Mouse (Mus musculus) midbrain, embryonic 14.5 days (tissue): ENCODE results near the gene Slc37a2. TPM values are rescaled to one million over a fixed set of nuclear protein-coding genes. Genes with fewer than 3 reads are reported as not detected.
"Not testable (repeated sequence)": the region's sequence is repeated elsewhere in the genome, so short reads cannot be mapped to it uniquely, and the experiment has no call there.

ENCODE experiments used
- ATAC-seq: fragments of 200-750 bp; cut with Nextera tagmentation; 2 replicates; pipeline ENCODE4 v1.8.0; 2017; ENCODE audit warnings: moderate number of reproducible peaks, moderate library complexity; ENCODE audit not compliant: low FRiP score, low TSS enrichment
- DNase-seq: peaks from one replicate; pipeline ENCODE4 v3.0.0-alpha.2; 2015
- H3K27ac ChIP-seq: fragments of 300-500 bp; sonication (generic); replicated peaks from 2 replicates; pipeline ENCODE4 v1.5.1; 2014; ENCODE audit warnings: mild to moderate bottlenecking, low read depth, low read length, moderate library complexity
- H3K27me3 ChIP-seq: fragments of 300-500 bp; sonication (generic); 2 replicates; pipeline ENCODE4 v1.6.1; 2014; ENCODE audit warnings: low read length, control low read depth, mixed read lengths; ENCODE audit not compliant: control insufficient read depth, insufficient read depth
- H3K36me3 ChIP-seq: fragments of 300-500 bp; sonication (generic); 2 replicates; pipeline ENCODE4 v1.6.1; 2014; ENCODE audit warnings: low read length, control low read depth; ENCODE audit not compliant: control insufficient read depth, insufficient read depth
- H3K4me1 ChIP-seq: fragments of 300-500 bp; sonication (generic); 2 replicates; pipeline ENCODE4 v1.6.1; 2014; ENCODE audit warnings: mild to moderate bottlenecking, antibody characterized with exemption, low read length, control low read depth; ENCODE audit not compliant: control insufficient read depth, insufficient read depth
- H3K4me2 ChIP-seq: fragments of 300-500 bp; sonication (generic); 2 replicates; pipeline ENCODE4 v1.6.1; 2014; ENCODE audit warnings: mild to moderate bottlenecking, low read length, moderate library complexity
- H3K4me3 ChIP-seq: fragments of 300-500 bp; sonication (generic); replicated peaks from 2 replicates; pipeline ENCODE4 v1.5.1; 2014; ENCODE audit warnings: low read depth, low read length
- H3K9ac ChIP-seq: fragments of 300-500 bp; sonication (generic); replicated peaks from 2 replicates; pipeline ENCODE4 v1.6.1; 2014; ENCODE audit warnings: mild to moderate bottlenecking, low read length, moderate library complexity
- H3K9me3 ChIP-seq: fragments of 300-500 bp; sonication (generic); 2 replicates; pipeline ENCODE4 v1.6.1; 2016; ENCODE audit warnings: low read length, control low read depth, mixed read lengths; ENCODE audit not compliant: control insufficient read depth
- WGBS: fragments of 180-500 bp; shearing (Covaris S2); extraction: QIAGEN DNeasy Blood & Tissue Kit; methylation state at CpG from one replicate; pipeline ENCODE4 v1.1.7; 2014; 5-methylcytosine and 5-hydroxymethylcytosine counted together
- polyA plus RNA-seq: library from polyadenylated mRNA; unstranded; fragments of >200 nt; fragmentation: Nextera tagmentation; extraction: Ambion mirVana; gene quantifications from 2 replicates; pipeline ENCODE4 v1.2.1, GENCODE M21; 2014

Slc37a2 gene
- 0.53 and 1.7 TPM in 2 replicates for polyA plus RNA-seq

GRCm38 (mm10) chr9:37255149-37255888 lies at the start of gene Slc37a2:
TSS of gene Slc37a2 (minus strand) at chr9:37255738.
- WGBS: 1% methylated on average over 38 of the region's 38 CpGs
- DNase-seq: peak; percentile 67
- H3K4me1 ChIP-seq: peaks cover 6% of the 10 kb centered on the region; the same call in 1 of the 2 replicates
- no peaks in the 10 kb centered on the region for H3K36me3 ChIP-seq
- H3K9me3 ChIP-seq: no peaks in the 10 kb centered on the region
- H3K27ac ChIP-seq: no peak within 1 kb of the TSS
- H3K27me3 ChIP-seq: peaks cover 10% of the 10 kb centered on the region; the same call in 1 of the 2 replicates
- peak within 1 kb of the TSS; percentile 78 for H3K4me2 ChIP-seq
- H3K4me3 ChIP-seq: peak within 1 kb of the TSS; percentile 40
- peak; percentile 62; the same call in 1 of the 2 replicates for ATAC-seq
- peak within 1 kb of the TSS; percentile 57 for H3K9ac ChIP-seq

- WGBS: 96% methylated on average over 1 of the region's 1 CpGs
These were observed 46.2 kb upstream of the Slc37a2 start for GRCm38 (mm10) chr9:37301720-37302119.

GRCm38 (mm10) chr9:37300501-37300900 lies 45.0 kb upstream of the Slc37a2 start:
- H3K27me3 ChIP-seq, H3K4me1 ChIP-seq, H3K4me2 ChIP-seq, H3K4me3 ChIP-seq, DNase-seq, ATAC-seq, H3K9me3 ChIP-seq, H3K36me3 ChIP-seq, H3K9ac ChIP-seq, H3K27ac ChIP-seq: not testable (repeated sequence)
- 63% methylated on average over 1 of the region's 1 CpGs for WGBS

More at GRCm38 (mm10) chr9:37301720-37302119, 46.2 kb upstream of the Slc37a2 start:
- no peaks in the 10 kb centered on the region for H3K27me3 ChIP-seq
- no peak overlapping the region for H3K4me3 ChIP-seq
- ATAC-seq (no peak), DNase-seq (no peak)
- H3K36me3 ChIP-seq: peaks cover 4% of the 10 kb centered on the region; the same call in 1 of the 2 replicates
- no peaks in the 10 kb centered on the region for H3K9me3 ChIP-seq
- H3K9ac ChIP-seq: no peak overlapping the region
- H3K27ac ChIP-seq: no peak overlapping the region
- H3K4me2 ChIP-seq: no peak overlapping the region
- no peaks in the 10 kb centered on the region for H3K4me1 ChIP-seq

- no peak overlapping the region for H3K27ac ChIP-seq
- no peaks in the 10 kb centered on the region for H3K27me3 ChIP-seq
- no peaks in the 10 kb centered on the region for H3K36me3 ChIP-seq
- H3K4me2 ChIP-seq: no peak overlapping the region
- H3K4me3 ChIP-seq: no peak overlapping the region
- no peaks in the 10 kb centered on the region for H3K4me1 ChIP-seq
- no peak for ATAC-seq
- no peak overlapping the region for H3K9ac ChIP-seq
- no peak for DNase-seq
- H3K9me3 ChIP-seq: no peaks in the 10 kb centered on the region
These were observed 40.0 kb upstream of the Slc37a2 start for GRCm38 (mm10) chr9:37295586-37295985.

- H3K27ac ChIP-seq: no peak overlapping the region
- H3K9ac ChIP-seq: no peak overlapping the region
- 95% methylated on average over 2 of the region's 2 CpGs for WGBS
- no peaks in the 10 kb centered on the region for H3K9me3 ChIP-seq
- H3K27me3 ChIP-seq: no peaks in the 10 kb centered on the region
- DNase-seq (no peak), ATAC-seq (no peak)
- no peak overlapping the region for H3K4me3 ChIP-seq
- H3K36me3 ChIP-seq: no peaks in the 10 kb centered on the region
- no peak overlapping the region for H3K4me2 ChIP-seq
- no peaks in the 10 kb centered on the region for H3K4me1 ChIP-seq
These were observed 11.1 kb upstream of the Slc37a2 start for GRCm38 (mm10) chr9:37266622-37267021.

GRCm38 (mm10) chr9:37255889-37256225 lies 319 bp upstream of the Slc37a2 start:
- DNase-seq: peak; percentile 87
- WGBS: 36% methylated on average over 7 of the region's 7 CpGs

GRCm38 (mm10) chr9:37254531-37255110 lies 917 bp downstream of the Slc37a2 start:
- Histone ChIP-seq H3K9ac (peak overlapping the region; percentile 57; the same call in 1 of the 2 replicates), H3K36me3 (no peaks in the 10 kb centered on the region), H3K4me1 (peaks cover 6% of the 10 kb centered on the region; the same call in 1 of the 2 replicates), H3K4me2 (peak overlapping the region; percentile 78), H3K27me3 (peaks cover 10% of the 10 kb centered on the region; the same call in 1 of the 2 replicates), H3K4me3 (peak overlapping the region; percentile 40), H3K9me3 (no peaks in the 10 kb centered on the region), H3K27ac (no peak overlapping the region)
- ATAC-seq: peak; percentile 24; the same call in 1 of the 2 replicates
- WGBS: 23% methylated on average over 6 of the region's 6 CpGs
- DNase-seq: no peak

More at GRCm38 (mm10) chr9:37255889-37256225, 319 bp upstream of the Slc37a2 start:
- Histone ChIP-seq H3K27me3 (peaks cover 10% of the 10 kb centered on the region; the same call in 1 of the 2 replicates), H3K36me3 (no peaks in the 10 kb centered on the region), H3K27ac (no peak overlapping the region), H3K4me1 (peaks cover 6% of the 10 kb centered on the region; the same call in 1 of the 2 replicates), H3K9ac (no peak overlapping the region), H3K4me3 (peak overlapping the region; percentile 40), H3K4me2 (peak overlapping the region; percentile 78), H3K9me3 (no peaks in the 10 kb centered on the region)
- no peak; the same call in 1 of the 2 replicates for ATAC-seq

GRCm38 (mm10) chr9:37250631-37251030 lies 4.9 kb downstream of the Slc37a2 start:
- Histone ChIP-seq H3K27ac (no peak overlapping the region), H3K36me3 (no peaks in the 10 kb centered on the region), H3K4me3 (no peak overlapping the region), H3K9me3 (no peaks in the 10 kb centered on the region), H3K4me1 (peaks cover 6% of the 10 kb centered on the region; the same call in 1 of the 2 replicates), H3K4me2 (no peak overlapping the region), H3K27me3 (peaks cover 10% of the 10 kb centered on the region; the same call in 1 of the 2 replicates), H3K9ac (no peak overlapping the region)
- ATAC-seq (no peak), DNase-seq (no peak)
- 94% methylated on average over 6 of the region's 6 CpGs for WGBS
